Mouse (Mus musculus) c-Kit-positive CD71-negative TER-119-negative erythroid progenitor cells, embryonic 14.5 days (primary cell): Measurements from ENCODE around the gene Rgl2.

Source experiments
- DNase-seq: peaks from one replicate; pipeline ENCODE4 v3.0.0-alpha.2; 2013; ENCODE audit warnings: low read depth

Gene Rgl2

DNA sequence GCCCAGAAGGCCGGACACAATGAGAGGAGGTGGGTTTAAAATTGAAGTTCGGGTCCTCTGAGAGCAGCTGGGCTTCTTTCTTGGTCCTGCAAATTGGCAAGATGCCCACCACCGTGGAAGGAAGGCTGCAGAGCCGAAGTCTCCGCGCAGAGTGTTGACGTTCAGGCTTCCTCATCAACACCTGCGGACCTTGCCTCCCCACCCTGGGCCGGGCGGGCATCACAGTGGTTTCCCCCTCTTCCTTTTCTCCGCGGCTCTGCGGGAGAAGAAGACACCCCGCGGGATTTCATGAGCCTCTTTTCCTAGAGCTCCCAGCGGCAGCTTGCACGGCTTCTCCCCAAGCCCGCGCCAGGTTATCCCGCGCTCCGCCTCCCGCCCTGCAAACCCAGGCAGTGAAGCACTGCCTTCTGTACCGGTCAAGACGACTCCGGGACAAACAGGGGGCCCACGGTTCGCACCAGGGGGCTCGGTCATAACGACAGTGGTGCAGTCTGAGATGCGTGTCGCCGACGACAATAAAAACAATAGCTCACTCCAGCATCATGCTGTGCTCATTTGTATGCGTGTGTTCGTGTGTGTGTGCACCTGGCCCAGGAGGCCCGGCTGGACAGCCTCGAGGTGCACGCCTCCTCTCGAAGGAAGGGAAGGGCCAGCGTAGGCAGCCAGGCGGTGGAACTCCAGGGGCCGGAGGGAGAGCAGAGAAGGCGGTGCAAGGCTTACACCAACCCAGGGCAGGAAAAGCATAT is 20.8 kb upstream of the Rgl2 start:
- no peak for DNase-seq

DNA sequence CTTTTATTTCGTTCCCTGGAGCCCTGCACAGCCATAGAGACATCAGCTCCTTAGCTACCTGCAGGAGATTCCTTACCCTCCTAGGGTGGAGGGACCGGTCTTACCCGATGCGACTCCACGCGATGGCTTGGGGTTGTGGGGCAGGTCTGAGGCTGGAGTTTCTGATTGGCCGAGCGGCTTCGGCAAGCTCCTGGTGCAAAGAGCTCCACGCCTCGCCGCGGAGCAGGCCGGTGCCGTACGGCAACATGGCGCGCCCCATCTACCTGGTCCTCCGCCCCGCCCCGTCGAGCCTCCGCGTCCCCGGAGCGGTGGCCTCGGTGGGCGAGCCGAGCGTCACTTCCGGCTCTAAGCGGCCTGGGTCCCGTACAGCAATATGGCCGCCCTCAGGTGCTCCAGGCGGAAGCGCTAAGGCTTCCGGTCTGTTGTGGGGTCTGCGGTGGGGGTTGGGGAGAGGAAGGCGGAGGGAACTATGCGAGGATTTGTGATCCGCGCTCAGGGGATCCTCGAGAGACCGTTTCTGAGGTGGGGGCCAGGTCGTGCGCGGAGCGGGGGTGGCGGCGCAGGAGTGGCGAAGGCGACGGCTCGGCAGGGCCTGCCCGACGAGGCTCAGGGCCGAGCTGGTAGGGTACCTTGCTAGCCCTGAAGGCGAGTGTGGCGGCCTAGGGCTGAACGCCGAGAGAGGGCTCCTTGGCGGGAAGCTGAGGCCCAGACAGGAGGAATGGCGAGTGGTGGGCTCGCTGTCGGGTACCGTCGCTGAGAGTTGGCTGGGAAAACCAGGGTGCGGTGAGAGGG is 20.1 kb upstream of the Rgl2 start, which contains the start of gene Daxx:
Gene Daxx, plus strand, starts transcription at position 338 of the 792 bp plus-strand sequence.
- DNase-seq = peak; percentile 95

DNA sequence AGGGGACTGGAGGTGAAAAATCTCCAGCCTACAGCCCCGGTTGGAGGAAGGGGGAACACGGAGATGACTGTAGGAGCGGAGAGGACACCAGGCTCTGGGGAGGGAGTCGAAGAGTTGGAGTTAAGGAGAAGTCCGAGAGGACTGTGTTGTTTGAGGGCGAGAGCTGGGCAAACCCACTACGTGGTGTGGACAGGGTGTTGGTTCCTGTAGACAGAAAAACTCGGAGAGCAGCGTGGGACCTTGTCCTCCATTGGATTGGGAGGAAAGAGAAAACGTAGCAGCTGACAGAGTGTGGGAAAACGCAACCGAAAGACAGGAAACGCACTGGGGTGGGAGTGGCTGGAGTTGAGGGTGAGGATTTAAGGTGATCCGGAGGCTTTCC is 19.5 kb upstream of the Rgl2 start:
- no peak for DNase-seq

DNA sequence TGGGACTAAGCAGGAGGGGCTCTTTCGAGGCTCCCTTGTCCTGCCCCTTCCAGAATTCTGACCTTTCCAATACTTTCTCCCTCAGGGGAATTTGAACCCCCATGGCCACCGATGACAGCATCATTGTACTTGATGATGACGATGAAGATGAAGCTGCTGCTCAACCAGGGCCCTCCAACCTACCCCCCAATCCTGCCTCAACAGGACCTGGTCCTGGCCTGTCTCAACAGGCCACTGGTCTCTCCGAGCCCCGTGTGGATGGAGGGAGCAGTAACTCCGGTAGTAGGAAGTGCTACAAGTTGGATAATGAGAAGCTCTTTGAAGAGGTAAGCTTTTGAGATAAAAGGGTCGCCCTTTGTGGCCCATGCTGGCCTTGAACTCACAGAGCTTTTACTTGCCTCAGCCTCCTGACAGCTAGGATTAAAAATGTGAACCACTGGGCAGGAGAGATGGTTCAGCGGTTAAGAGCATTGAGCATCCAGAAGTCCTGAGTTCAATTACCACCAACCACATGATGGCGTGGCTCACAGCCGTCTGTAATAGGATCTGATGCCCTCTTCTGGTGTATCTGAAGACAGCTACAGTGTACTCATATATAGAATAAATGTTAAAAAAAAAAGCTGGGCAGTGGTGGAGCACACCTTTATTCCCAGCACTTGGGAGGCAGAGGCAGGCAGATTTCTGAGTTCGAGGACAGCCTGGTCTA is 18.8 kb upstream of the Rgl2 start:
- DNase-seq = no peak

DNA sequence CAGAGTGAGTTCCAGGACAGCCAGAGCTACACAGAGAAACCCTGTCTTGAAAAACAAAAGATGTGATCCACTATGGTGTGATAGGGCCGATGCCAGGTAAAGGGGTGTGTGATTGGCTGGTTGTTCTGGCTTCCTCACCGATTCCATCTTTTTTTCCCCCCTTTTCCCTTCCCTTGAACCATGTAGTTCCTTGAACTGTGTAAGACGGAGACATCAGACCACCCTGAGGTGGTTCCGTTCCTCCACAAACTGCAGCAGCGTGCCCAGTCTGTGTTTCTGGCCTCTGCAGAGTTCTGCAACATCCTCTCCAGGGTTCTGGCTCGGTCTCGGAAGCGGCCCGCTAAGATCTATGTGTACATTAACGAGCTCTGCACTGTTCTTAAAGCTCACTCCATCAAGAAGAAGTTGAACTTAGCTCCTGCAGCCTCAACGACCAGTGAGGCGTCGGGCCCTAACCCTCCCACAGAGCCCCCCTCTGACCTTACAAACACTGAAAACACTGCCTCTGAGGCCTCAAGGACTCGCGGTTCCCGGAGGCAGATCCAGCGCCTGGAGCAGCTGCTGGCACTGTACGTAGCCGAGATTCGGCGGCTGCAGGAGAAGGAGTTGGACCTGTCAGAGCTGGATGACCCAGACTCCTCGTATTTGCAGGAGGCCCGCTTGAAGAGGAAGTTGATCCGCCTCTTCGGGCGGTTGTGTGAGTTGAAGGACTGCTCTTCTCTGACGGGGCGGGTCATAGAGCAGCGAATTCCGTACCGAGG is 18.1 kb upstream of the Rgl2 start:
- DNase-seq = no peak

DNA sequence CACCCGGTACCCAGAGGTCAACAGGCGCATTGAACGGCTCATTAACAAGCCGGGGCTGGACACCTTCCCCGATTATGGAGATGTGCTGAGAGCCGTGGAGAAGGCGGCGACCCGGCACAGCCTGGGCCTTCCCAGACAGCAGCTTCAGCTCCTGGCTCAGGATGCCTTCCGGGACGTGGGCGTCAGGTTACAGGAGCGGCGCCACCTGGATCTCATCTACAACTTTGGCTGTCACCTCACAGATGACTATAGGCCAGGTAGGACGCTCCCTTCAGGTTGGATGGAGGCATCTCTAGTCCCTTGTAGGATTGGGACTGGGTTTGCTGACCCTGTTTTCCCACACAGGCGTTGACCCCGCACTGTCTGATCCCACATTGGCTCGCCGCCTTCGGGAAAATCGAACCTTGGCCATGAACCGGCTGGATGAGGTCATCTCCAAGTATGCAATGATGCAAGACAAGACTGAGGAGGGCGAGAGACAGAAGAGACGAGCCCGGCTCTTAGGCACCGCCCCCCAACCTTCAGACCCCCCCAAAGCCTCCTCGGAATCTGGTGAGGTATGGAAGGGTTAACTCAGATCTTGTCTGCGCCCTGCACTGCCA is 17.4 kb upstream of the Rgl2 start:
- DNase-seq = no peak

DNA sequence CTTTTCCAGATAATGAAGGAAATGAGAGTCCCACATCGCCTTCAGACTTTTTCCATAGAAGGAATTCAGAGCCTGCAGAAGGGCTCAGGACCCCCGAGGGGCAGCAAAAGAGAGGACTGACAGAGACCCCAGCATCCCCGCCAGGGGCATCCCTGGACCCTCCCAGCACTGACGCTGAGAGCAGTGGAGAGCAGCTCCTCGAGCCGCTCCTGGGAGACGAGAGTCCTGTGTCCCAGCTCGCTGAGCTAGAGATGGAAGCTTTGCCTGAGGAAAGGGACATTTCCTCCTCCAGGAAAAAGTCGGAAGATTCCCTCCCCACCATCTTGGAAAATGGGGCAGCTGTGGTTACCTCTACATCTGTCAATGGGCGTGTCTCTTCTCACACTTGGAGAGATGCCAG is 16.1 kb upstream of the Rgl2 start:
- DNase-seq = no peak

DNA sequence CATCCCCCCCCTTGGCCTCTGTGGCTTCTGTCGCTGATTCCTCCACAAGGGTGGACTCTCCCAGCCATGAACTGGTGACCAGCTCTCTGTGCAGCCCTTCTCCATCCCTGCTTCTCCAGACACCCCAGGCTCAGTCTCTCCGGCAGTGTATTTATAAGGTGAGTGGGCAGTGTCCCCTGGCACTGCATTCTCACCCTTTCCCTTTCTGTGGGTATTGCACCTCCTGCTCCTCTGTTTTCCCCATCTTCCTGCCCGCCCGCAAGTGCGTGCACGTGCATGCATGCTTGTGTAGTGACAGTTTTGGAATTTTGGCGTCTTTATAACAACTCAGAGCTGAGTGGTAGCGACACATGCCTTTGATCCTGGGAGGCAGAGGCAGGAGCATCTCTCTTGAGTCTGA is 15.4 kb upstream of the Rgl2 start:
- no peak for DNase-seq

DNA sequence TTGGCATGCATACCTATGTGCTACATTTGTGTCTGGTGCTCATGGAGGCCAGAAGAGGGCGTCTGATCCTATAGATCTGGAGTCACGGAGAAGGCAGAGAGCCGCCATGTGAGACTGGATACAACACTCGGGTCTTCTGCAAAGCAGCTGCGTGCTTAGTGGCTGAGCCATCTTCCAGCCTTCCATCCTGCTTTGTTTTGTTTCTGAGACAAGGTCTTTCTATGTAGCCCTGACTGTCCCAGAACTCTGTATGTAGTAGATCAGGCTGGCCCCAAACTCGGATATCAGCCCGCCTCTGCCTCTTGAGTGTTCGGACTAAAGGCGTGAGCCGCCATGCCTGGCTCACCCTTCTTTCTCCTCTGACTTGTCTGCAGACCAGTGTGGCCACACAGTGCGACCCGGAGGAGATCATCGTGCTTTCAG is 14.4 kb upstream of the Rgl2 start:
- DNase-seq = no peak

DNA sequence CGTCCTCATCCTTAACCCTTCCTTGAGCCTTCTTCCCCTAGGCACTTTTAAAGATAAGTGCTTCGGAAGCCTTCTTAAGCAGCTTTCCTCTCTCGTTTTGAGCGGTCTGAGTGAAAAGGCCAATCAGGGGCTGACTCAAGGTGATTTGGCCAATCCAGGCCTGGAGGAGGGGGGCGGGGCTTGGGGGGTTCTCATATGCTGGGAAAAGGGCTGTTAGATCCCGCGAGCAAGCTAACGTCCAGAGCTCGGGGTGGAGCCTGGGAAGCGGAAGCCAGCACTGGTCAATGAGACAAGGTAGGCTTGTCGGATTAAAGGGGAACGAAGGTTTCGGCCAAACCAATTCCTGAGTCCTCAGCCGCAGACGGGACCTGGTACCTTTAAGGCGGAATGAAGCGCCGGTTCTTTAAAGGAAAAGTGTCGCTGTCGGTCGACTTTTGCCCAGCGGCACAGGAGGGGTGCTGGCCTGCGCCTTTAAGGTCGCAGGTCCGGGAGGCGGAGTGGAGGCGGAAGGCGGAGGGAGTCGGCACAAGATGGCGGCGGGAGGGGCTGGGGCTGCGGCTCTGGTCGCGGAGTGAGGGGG is 13.6 kb upstream of the Rgl2 start, which contains the start of the genes Tapbp and Zbtb22:
Gene Tapbp, plus strand, starts transcription at position 229 of the 580 bp plus-strand sequence.
Gene Zbtb22, plus strand, starts transcription at position 234 of the 580 bp plus-strand sequence.
- DNase-seq = peak; percentile 98

DNA sequence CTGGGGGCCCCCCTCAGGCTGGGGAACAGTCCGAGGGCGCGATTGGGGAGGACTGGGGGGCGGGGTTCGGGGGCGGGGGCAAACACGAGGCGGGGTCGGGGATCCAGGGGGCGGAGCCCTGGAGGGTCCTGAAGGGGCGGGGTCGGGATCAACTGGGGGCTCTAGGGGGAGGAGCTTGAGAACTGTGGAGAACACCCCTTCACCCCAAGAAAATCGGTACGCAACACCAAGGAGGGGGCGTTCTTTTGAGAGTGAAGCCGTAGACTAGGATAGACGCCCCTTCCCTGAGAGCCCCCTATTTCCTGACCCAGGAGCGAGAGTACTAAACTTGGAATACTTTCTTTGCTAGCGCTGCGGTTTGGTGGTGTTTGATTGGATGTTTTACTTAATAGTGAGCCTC is 13.0 kb upstream of the Rgl2 start:
- no peak for DNase-seq

DNA sequence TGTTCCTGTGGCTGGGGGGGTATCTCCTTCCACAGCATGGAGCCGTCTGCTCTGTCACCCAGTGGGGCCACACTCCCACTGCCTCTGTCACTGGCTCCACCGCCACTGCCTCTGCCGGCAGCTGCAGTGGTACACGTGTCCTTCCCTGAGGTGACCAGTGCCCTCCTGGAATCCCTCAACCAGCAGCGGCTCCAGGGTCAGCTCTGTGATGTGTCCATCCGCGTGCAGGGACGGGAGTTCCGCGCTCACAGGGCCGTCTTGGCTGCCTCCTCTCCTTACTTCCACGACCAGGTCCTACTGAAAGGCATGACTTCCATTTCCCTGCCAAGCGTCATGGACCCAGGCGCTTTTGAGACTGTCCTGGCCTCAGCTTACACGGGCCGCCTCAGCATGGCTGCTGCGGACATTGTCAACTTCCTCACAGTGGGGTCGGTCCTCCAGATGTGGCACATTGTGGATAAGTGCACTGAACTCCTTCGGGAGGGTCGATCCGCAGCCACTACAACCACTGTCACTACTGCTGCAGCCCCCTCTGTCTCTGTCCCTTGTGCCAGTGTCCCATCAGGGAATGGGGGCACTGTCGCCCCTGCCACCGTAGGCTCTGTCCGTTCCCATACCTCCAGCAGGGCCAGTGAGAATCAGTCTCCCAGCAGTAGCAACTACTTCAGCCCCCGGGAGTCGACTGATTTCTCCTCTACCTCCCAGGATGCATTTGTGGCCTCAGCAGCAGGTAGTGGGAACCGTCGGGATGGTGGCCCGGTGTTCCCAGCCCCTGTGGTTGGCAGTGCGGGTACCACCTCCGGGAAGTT is 12.3 kb upstream of the Rgl2 start:
- no peak for DNase-seq

DNA sequence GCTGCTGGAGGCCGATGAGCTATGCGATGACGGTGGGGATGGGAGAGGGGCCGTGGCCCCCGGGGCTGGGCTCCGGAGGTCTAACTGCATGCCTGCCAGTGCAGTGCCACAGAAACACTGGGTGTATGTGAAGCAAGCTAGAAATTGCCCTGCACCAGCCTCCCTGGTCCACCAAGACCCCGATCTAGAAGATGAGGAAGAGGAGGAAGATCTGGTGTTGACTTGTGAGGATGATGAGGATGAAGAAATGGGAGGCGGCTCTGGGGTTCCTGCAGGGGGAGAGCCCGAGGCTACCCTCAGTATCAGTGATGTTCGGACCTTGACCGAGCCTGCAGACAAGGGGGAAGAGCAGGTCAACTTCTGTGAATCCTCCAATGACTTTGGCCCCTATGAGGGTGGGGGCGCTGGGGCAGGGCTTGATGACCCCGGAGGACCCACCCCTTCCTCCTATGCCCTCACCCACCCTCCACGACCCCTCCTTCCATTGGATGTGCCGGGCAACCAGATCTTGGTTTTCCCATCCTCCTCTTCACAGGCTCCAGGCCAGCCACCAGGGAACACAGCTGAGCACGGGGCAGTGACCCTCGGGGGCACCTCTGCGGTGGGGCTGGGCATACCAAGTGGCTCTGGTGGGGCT is 11.6 kb upstream of the Rgl2 start:
- no peak for DNase-seq

DNA sequence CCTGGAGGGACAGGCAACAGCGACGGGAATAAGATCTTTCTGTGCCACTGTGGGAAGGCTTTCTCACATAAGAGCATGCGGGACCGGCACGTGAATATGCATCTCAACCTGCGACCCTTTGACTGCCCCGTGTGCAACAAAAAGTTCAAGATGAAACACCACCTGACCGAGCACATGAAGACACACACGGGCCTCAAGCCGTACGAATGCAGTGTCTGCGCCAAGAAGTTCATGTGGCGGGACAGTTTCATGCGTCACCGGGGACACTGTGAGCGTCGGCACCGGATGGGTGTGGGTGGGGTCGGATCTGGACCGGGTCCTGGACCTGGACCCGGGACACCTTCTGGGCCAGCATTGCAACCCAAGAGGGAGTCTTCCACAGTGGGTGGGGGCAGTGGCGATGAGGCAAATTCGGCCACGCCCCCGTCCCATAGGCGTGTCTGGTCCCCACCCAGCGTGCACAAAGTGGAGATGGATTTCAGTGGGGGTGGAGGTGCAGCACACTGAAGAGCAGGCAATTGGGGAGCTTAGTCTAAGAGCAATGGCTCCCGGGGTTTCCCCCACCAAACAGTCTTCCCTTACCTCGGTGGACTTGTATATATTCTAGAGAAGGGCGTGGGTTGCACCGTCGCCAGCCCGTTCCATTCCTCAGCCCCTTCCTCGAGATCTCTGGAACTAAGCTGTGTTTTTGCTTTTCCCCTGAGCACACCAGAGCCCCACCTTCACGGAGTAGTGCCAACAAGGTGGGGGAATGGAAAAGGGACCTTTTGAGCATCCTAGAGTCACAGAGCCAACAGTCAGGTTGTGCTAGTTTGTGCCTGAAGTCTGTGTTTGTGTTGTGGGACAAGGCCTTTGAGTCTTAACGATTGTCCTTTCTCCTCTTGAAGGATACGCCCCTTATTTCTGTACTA is 10.8 kb upstream of the Rgl2 start:
- DNase-seq = no peak

DNA sequence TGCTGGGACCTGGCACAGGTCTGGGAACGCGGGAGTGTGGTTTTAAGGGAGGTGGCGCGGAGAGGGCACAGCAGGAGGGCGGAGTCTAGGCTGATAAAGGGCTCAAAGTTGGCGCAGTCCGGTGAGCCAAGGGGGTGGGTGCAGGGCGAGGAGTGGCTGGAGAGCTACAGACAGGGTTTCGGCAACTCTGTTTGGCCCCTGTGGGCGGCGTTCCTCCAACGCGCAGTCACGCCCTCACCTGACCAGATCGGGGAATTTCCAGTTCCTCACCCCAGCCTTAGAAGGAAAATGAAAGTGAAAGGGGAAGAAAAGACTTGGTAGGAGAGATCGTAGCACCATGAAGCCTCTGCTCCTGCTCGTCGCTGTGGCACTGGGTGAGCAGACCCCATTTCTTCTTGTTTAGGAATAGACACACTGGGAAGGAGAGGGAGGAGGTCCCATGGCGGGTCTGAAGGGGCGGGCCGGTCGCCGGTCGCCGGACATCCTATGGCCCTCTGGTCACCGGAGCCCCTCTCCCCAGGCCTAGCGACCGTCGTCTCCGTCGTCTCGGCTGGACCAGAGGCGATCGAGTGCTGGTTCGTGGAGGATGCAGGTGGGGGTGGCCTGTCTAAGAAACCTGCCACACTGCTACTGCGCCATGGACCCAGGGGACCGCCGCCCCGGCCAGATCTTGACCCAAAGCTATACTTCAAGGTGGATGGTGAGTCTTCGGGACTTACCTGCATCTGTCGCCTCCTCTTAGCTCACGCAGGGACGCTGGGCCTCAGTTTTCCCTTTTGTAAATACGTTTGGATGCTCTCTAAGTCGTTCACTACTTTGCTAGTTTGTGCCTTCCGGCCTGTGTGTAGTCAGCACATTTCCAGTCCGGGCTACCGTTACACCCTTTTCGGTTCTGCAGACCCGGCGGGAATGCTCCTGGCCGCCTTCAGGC is 9.7 kb upstream of the Rgl2 start:
- no peak for DNase-seq

DNA sequence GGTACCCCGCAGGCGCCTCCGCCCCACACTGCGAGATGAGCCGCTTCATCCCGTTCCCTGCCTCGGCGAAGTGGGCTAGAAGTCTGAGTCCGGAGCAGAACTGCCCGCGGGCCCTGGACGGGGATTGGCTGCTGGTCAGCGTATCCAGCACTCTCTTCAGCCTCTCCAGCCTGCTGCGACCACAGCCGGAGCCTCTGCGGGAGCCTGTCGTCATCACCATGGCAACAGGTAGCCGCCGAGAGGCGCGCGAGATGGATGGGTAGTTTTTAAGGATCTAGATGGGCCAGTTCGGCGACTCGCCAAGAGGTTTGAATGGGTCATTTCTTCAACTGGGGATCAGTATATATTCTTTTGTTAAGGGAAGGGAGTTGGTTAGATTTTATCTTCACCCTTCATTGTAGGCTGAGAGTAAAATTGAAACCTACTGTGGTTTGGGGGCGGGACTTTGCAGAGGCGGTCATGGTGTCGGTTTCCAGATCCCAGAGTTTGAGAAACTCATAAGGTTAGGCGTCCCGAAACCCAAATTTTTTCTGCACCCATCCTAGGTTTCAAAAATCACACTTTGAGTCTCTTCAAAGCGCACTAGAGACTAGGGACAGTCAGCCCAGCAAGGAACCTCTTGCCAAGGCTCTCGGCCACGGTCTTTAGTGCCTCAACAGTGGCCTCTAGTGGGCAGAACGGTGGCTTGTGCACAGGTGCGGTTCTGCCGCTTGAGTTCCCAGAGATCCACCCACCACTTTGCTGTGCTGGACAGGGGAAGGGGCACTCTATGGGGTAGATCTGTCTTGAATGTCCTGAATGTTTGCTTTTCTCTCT is 8.9 kb upstream of the Rgl2 start:
- DNase-seq = no peak

DNA sequence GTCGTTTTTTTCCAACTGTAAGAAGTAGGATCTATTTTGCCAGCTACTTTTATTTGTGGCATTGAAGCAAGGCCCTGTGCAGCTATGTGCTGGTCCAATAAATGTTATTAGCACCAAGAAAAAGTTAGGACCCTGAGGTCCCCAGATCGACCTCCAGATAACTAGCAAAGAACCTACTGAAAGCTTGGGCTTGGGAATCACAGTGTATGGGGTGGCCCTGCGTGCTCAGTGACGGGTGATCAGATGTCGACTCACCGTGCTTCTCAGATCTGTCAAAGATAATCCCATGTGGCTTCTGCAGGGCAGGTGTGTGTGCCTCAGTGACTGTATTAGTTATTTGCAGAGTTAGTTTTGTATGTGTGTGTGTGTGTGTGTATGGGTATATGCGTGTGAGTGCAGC is 8.0 kb upstream of the Rgl2 start:
- DNase-seq = no peak
